Mouse (Mus musculus) lung, postnatal 36 days (tissue): ENCODE measurements around the gene Gm20388.
"Not testable (repeated sequence)": the region's sequence is repeated elsewhere in the genome, so short reads cannot be mapped to it uniquely, and the experiment has no call there.

Experiments
- DNase-seq: peaks from one replicate; pipeline ENCODE4 v3.0.0; 2022; ENCODE audit warnings: mixed read lengths

Gene Gm20388

GRCm38 (mm10) chr8:122323951-122324402 lies 2413.3 kb downstream of the Gm20388 start:
- not testable (repeated sequence) for DNase-seq

DNA sequence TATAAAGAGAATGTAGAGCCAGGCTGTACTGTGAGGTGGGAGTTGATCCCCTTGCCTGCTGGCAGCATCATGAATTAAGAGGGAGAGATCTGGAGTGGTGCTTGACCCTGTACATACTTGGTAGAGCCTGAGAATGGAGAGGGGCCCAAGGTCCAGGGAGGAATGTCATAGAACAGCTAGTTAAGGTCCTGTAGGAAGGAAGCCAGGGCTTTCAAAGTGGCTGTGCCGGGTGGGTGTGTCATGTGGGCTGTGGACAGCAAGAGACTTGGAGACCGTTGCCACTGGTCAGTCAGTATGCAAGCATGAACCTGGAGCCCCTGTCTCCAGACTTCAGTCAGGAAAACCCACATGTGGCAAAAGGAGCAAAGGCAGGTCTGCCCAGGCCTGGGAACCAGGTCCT lies 2414.6 kb downstream of the Gm20388 start:
- DNase-seq = peak; percentile 56

DNA sequence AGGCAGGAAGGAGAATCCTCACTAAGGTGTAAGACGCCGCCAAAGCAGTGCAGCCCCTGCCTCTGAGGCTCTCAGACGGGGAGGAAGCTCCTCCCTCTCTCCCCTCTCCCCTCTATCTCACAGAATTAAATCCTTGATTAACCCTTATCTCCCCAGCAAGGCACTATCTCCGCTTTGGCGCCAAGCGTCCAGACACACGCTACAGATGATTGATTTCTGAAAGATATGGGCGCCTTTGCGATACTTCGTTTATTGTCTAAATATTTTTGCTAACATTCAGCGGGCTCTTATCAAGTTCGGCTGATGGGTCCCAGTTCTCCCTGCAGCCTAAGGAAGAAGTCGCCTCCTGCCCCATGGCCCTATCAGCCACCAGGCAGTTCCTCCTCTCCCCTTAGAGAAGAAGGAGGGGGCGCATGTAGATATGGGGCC lies 2415.5 kb downstream of the Gm20388 start:
- DNase-seq = no peak

- no peak for DNase-seq
Measured at GRCm38 (mm10) chr8:122329072-122329471, 2418.4 kb downstream of the Gm20388 start.

DNA sequence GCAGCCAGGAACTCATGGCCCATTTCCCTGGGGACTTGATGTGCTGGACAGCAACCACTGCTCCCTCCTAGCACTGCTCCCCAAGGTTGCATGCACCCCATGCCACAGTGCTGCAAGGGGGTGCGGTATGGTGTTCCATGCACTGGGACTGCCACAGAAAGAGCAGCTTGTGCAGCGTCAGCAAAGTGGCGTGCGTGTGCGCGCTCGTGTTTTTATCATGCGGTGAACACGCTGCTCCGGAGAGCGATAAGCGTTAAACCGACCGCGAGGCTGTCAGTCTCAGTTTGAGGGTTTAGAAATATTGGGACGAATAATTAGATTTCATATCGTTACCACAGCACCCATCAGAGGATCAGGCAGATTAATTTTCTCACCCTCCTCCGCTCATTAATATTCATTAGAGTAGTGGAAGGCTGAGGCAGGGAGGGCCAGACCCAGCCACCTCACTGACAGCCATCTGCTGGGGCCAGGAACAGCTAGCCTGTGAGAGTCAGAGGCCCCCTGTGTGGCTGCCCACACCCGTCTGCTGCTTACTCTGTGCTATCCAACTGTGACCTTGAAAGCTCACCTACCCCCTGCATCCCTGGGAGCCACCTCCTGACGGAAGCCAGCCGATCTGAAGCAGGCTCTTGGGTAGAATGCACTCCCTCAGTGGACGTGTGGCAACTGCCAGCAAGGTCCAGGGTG lies 2419.1 kb downstream of the Gm20388 start:
- no peak for DNase-seq

DNA sequence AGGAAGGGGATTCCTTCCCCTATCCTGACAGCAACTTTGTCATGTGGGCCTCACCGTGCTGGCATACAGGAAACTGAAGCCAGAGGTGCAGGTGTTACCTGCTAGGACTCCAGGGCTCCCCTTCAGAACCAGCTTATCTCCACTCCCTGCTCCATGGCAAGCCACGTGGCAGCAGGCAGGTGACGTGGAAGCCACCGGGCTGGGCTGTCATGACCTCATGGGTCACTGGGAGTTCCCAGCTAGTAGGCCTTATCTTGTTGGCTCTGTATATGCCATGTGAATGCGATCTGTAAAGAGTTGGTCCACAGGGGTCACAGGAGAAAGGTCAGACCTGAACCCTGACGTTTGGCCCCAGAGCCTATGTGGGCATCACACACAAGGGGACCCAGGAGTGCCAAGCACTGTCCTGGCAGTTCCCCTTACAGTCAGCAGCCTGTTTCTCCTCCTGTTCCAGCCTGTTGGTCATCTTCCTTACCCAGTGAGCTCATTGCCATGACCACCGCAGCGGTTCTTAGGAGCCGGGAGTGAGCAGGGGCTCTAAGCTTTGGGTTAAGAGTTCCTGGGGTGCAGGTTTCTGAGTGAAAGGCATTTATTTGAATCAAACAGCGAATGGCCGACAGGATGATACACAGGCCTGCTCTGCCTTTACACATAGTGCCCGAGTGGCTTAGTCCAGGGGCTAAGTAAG lies 2419.9 kb downstream of the Gm20388 start:
- DNase-seq = no peak

DNA sequence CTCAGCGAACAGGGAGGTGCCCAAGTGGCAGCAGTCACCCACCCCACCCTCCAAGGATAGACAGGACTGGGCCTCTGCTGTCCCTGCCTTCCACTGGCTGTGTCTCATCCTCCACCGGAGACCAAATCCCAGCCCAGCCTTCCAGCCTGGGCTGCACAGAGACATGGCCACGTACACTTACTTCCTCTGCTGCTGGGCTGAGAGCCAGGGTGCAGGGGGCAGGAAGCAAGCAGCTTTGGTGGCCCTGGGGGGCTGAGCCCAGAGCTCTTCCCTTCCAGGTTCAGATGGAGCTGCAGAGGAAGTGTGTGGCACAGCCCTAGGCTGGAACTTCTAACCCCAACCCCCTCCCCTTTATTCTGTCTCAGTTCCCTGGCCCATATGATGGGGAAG lies 2420.5 kb downstream of the Gm20388 start:
- peak; percentile 73 for DNase-seq

DNA sequence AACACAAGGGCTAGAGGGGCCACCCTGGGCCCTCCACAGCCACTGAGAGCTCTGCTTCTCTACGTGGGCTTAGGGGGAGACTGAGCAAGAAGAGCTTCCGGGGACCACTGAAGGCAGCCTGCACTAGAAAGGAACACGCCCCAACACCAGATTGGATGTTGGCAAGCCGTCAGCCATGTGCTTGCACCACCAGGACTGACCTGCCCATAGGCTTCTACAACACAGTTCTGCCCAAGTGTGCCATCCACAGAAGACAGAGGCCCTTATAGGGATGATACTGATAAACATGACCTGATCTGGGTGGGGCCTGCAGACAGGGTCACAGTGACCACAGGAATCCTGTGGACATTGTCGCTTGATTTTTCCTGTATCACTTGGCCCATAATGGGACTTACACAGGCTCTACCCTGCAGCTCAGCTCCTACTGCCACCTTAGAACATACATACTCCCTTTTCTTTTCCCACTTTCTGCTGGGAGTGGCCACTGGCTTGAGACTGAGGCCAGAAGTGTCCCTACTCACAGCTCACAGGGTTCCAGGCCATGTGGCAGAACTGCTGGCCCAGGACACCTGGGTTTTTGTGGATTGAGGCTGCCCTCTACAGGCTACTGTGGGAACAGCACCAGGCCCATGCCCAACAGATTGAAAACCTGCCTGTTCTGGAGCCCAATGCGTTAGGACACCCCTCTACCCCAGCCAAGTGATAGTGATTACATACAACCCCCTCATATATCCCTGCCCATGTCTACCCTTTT lies 2422.3 kb downstream of the Gm20388 start:
- peak; percentile 91 for DNase-seq

- DNase-seq = no peak
Measured at GRCm38 (mm10) chr8:122333531-122333930, 2422.9 kb downstream of the Gm20388 start.

- DNase-seq = no peak
Measured at GRCm38 (mm10) chr8:122334791-122335490, 2424.3 kb downstream of the Gm20388 start.

GRCm38 (mm10) chr8:122335638-122336250 lies 2425.1 kb downstream of the Gm20388 start:
- DNase-seq = peak; percentile 59

GRCm38 (mm10) chr8:122336251-122336910 lies 2425.7 kb downstream of the Gm20388 start:
- DNase-seq = peak; percentile 38

GRCm38 (mm10) chr8:122338852-122339251 lies 2428.2 kb downstream of the Gm20388 start:
- DNase-seq = no peak

DNA sequence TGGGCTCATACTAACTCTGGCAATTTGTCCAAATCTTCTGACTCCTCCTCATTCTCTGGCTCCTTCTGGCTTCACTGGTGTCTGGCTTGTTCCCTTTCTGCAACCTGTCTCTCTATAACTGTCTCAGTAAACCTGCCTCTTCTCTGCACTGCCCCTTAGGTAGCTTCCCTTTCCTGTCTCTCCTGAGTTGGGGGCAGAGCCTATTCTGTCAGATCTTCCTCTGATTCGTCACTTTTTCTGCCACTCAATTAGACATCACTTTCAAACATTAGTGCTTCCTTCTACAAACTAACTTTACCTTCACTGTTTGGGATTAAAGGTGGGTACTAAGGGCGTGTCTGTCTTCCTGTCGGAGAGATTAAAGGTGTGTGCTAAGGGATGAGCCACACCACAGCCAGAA lies 2430.1 kb downstream of the Gm20388 start:
- DNase-seq = no peak

DNA sequence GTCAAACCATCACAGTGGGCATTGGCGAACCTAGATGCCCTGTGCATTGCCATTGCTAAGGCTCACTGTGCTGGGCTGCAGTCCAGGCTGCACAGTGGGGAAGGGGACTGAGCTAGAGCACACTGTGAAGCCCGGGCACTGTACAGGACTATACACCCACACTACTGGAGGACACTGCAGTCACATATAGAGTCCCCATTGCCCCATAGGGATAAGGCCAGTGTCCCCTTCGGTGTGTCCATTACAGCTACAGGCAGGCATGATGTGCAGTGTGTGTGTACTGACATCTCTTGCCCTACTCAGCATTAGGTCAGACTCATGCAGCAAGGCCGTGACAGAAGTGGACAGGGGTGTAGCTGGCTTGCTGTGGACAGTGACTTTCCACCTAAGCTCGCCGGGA lies 2431.1 kb downstream of the Gm20388 start:
- no peak for DNase-seq

GRCm38 (mm10) chr8:122342362-122342761 lies 2431.7 kb downstream of the Gm20388 start:
- DNase-seq = no peak

- peak; percentile 56 for DNase-seq
Measured at GRCm38 (mm10) chr8:122342806-122343209, 2432.2 kb downstream of the Gm20388 start.

DNA sequence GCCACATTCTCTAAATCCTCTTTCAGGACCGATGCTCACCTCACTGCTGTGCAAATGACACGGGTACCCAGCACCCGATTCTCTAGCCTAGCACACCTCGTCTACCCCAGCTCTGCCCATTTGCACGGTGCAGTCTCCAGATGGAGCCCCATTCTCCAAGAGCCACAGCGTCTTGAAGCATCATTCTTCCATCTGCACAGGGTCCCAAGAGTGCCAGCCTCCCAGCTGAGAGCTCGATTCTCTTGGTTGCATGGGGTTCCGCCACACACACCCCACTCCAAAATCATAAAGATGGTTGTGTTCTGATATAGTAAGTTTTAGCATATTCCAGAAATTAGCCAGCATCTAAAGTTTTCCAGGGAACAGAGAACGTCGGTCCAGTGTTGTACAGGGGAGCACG lies 2432.7 kb downstream of the Gm20388 start:
- DNase-seq = no peak

DNA sequence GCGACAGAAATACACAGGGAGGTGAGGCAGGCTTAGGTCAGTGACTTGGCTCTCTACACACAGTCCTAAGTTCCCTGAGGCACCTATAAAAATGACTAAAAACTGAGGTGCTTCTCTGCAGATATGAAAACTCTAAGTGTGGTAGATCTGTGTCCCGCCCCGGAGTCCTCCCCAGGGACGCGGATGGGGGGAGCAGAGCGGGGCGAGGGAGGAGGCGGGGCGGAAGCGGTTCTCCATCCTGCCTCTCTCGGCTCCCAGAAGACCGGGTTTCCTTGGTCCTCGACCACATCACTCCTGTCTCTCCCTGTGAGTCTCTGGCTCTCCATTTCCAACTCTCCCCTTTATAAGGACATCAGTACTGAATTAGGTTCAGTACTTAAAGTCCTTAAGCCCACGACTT lies 2433.1 kb downstream of the Gm20388 start:
- peak; percentile 29 for DNase-seq

DNA sequence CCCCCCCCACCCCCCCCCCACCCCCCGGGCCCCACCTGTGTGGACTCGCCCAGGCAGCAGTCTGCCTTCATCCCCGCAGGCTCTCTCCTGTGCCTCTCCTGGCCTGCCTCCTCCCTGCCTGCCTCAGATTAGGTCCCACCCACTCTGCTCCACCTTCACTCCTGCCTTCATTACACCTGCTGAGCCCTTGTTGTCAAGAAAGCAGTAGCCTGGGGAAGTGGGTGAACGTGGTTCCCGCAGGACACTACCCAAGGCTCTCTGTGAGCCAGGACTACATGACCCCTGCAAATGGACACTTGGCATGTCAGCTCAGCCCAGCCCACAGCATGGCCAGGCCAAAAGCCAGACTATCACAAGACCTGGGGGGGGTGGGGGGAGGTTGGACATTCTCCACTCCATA lies 2433.6 kb downstream of the Gm20388 start:
- DNase-seq = no peak

DNA sequence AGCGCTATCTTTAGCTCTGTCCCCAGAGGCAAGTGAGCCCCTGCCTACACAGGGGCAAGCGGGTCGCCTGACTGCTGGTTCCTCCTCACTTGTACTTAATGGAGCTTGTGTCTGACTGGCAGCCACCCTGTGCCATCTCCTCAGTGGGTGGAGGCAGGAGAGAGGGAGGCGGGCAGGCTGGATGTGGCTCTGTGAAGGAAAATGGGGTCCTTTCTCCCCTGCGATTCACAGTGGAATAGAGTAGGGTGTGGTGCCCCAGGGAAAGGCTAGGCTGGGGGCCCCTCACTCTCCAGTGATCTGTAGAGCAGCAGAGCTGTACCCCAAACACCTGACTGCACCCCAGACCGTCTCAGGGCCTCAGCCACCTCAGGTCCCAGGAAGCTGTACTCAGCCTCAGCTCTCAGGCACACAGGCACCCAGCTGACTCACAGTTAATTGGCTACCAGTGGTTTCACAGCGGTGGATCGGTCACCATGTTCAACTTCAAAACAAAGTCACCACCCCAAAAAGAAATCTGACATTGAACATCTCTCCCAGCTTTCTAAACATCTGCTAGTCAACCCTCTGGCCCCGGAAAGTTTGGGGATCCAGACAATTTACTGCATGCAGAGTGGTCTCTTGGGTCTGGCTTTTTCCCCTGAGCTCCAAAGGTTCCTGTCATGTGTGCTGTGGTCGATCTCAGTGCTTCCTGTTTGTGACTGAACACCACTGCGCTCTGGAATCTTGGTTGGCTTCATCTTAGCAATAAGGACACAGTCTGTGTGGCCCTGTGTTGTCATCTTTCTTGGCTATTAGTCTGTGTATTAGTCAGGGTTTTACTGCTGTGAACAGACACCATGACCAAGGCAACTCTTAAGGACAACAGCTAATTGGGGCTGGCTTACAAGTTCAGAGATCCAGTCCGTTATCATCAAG lies 2434.8 kb downstream of the Gm20388 start:
- no peak for DNase-seq
